ENCODE assay signal across 13 mouse cellular contexts in genomic region chr7:62433243-62433642, GRCm38 (mm10). TPM values are rescaled to one million over a fixed set of nuclear protein-coding genes. Genes with fewer than 3 reads are reported as not detected.
DNase-seq lines count a peak whose midpoint lies in the region; ATAC-seq and TF ChIP-seq lines count a peak whose summit lies in the region.
"Had no signal": no experiment of that assay in that cellular context is flagged by ENCODE, and none has a peak within 500 bp of the region (broad histone marks: within the 10 kb centered on the region; RNA-seq: fewer than 3 reads in every experiment).

No protein-coding gene starts in this region.

- H3K27me3 ChIP-seq in heart, adult 2 months (ENCODE audit: control insufficient read depth, insufficient read depth, low read length) = no peaks in the 10 kb centered on the region
- H3K27me3 ChIP-seq in liver, postnatal 0 days (ENCODE audit: insufficient read depth, low read length) = no peaks in the 10 kb centered on the region
- no peaks in the 10 kb centered on the region for H3K27me3 ChIP-seq in liver, embryonic 12.5 days (replicated peaks)
- H3K27me3 ChIP-seq in G1E (ENCODE audit: insufficient read depth, low read length) = no peaks in the 10 kb centered on the region
- H3K27me3 ChIP-seq in heart, embryonic 11.5 days (ENCODE audit: control insufficient read depth, insufficient read depth, low read length) = no peaks in the 10 kb centered on the region
- H3K27me3 ChIP-seq: limb, embryonic 15.5 days had no signal

- DNase-seq in heart, adult 2 months = no peak
- DNase-seq in heart, adult 8-10 months (ENCODE audit: low spot score) = no peak
- DNase-seq in liver, postnatal 0 days = no peak
- DNase-seq in G1E (ENCODE audit: low spot score) = no peak
- peak; percentile 7 for DNase-seq in c-Kit-positive CD71-positive TER-119-negative erythroid progenitor cells, embryonic 14.5 days (ENCODE audit: low read depth)
- DNase-seq in urinary bladder, postnatal 14 days (ENCODE audit: low spot score) = no peak
- DNase-seq: right cerebral cortex, postnatal 4 days had no signal

- H3K9me3 ChIP-seq in liver, postnatal 0 days (ENCODE audit: low read length) = no peaks in the 10 kb centered on the region
- no peaks in the 10 kb centered on the region for H3K9me3 ChIP-seq in liver, embryonic 12.5 days (replicated peaks)
- H3K9me3 ChIP-seq in G1E (replicated peaks) = no peaks in the 10 kb centered on the region
- H3K9me3 ChIP-seq in heart, embryonic 11.5 days (replicated peaks; ENCODE audit: control insufficient read depth, low read length) = no peaks in the 10 kb centered on the region
- H3K9me3 ChIP-seq: hindbrain, embryonic 10.5 days; limb, embryonic 15.5 days had no signal

- TF ChIP-seq CTCF in heart, adult 2 months (IDR thresholded peaks at IDR 0.05) = peak; percentile 72
- TF ChIP-seq CTCF in liver, postnatal 0 days (IDR thresholded peaks at IDR 0.05; ENCODE audit: low read depth) = peak; percentile 46; the same call in 1 of the 2 replicates
- TF ChIP-seq CTCF in G1E (IDR thresholded peaks at IDR 0.05; ENCODE audit: low read depth, low read length) = no peak

- WGBS in heart, adult 2 months = 21% methylated on average over 3 of the region's 3 CpGs
- 36% methylated on average over 3 of the region's 3 CpGs for WGBS in liver, postnatal 0 days (ENCODE audit: insufficient replicate concordance)
- 17% methylated on average over 3 of the region's 3 CpGs for WGBS in liver, embryonic 12.5 days (ENCODE audit: insufficient replicate concordance)
- 20% methylated on average over 3 of the region's 3 CpGs for WGBS in heart, embryonic 11.5 days (ENCODE audit: insufficient replicate concordance)

- TF ChIP-seq EP300 in heart, adult 2 months (IDR thresholded peaks at IDR 0.05; ENCODE audit: insufficient read depth, low read depth, low read length) = no peak
- TF ChIP-seq EP300 in liver, postnatal 0 days (IDR thresholded peaks at IDR 0.05; ENCODE audit: low read depth) = no peak

- ATAC-seq in liver, postnatal 0 days = no peak
- ATAC-seq in liver, embryonic 12.5 days = no peak
- peak; percentile 28; the same call in 1 of the 2 replicates for ATAC-seq in G1E (ENCODE audit: extremely low read depth, insufficient number of reproducible peaks, low FRiP score, poor library complexity, severe bottlenecking)
- no peak for ATAC-seq in heart, embryonic 11.5 days (replicated peaks; ENCODE audit: insufficient number of reproducible peaks, low FRiP score, low TSS enrichment)

- no peak overlapping the region for H3K27ac ChIP-seq in heart, adult 2 months
- H3K27ac ChIP-seq in liver, postnatal 0 days (ENCODE audit: low read depth) = no peak overlapping the region
- H3K27ac ChIP-seq in liver, embryonic 12.5 days = no peak overlapping the region
- no peak overlapping the region for H3K27ac ChIP-seq in heart, embryonic 11.5 days (ENCODE audit: low read depth, low read length)
- H3K27ac ChIP-seq: hindbrain, embryonic 10.5 days; limb, embryonic 15.5 days had no signal

- no peak for TF ChIP-seq POLR2A in heart, adult 2 months (IDR thresholded peaks at IDR 0.05; ENCODE audit: insufficient read depth, low read depth, low read length)

- no peak overlapping the region for H3K4me3 ChIP-seq in heart, adult 2 months
- H3K4me3 ChIP-seq in liver, postnatal 0 days (ENCODE audit: low read depth, low read length) = no peak overlapping the region
- H3K4me3 ChIP-seq in liver, embryonic 12.5 days = no peak overlapping the region
- no peak overlapping the region for H3K4me3 ChIP-seq in G1E (ENCODE audit: low read depth, low read length)
- no peak overlapping the region for H3K4me3 ChIP-seq in heart, embryonic 11.5 days (ENCODE audit: low read depth, low read length)
- H3K4me3 ChIP-seq: hindbrain, embryonic 10.5 days; limb, embryonic 15.5 days had no signal

- H3K79me2 ChIP-seq in heart, adult 2 months (replicated peaks; ENCODE audit: control insufficient read depth, insufficient read depth, low read length) = no peaks in the 10 kb centered on the region

- intact Hi-C loops in heart, adult 2 months (cut with DNase I) = no loop called here

- no peaks in the 10 kb centered on the region for H3K36me3 ChIP-seq in heart, adult 2 months (ENCODE audit: control insufficient read depth, insufficient read depth, low read length)
- no peaks in the 10 kb centered on the region for H3K36me3 ChIP-seq in liver, postnatal 0 days (replicated peaks; ENCODE audit: insufficient read depth, low read length)
- H3K36me3 ChIP-seq in liver, embryonic 12.5 days = no peaks in the 10 kb centered on the region
- no peaks in the 10 kb centered on the region for H3K36me3 ChIP-seq in G1E (replicated peaks)
- no peaks in the 10 kb centered on the region for H3K36me3 ChIP-seq in heart, embryonic 11.5 days (ENCODE audit: control insufficient read depth, insufficient read depth, low read length)
- H3K36me3 ChIP-seq: hindbrain, embryonic 10.5 days; limb, embryonic 15.5 days had no signal

- H3K9ac ChIP-seq in heart, adult 2 months (ENCODE audit: low read depth, low read length) = no peak overlapping the region
- H3K9ac ChIP-seq in liver, postnatal 0 days (replicated peaks) = no peak overlapping the region
- H3K9ac ChIP-seq in liver, embryonic 12.5 days = no peak overlapping the region
- H3K9ac ChIP-seq in heart, embryonic 11.5 days (ENCODE audit: low read depth, low read length) = no peak overlapping the region
- H3K9ac ChIP-seq: limb, embryonic 15.5 days had no signal

- no peak overlapping the region for H3K4me2 ChIP-seq in liver, postnatal 0 days (ENCODE audit: low read depth, low read length)
- H3K4me2 ChIP-seq in liver, embryonic 12.5 days = no peak overlapping the region
- H3K4me2 ChIP-seq in heart, embryonic 11.5 days = no peak overlapping the region
- H3K4me2 ChIP-seq: limb, embryonic 15.5 days had no signal

- no peaks in the 10 kb centered on the region for H3K4me1 ChIP-seq in heart, adult 2 months (ENCODE audit: control insufficient read depth, insufficient read depth, low read length)
- H3K4me1 ChIP-seq in liver, postnatal 0 days (ENCODE audit: insufficient read depth) = no peaks in the 10 kb centered on the region
- no peaks in the 10 kb centered on the region for H3K4me1 ChIP-seq in liver, embryonic 12.5 days
- H3K4me1 ChIP-seq in G1E (ENCODE audit: insufficient read depth, low read depth, low read length) = no peaks in the 10 kb centered on the region
- H3K4me1 ChIP-seq in heart, embryonic 11.5 days (ENCODE audit: control insufficient read depth, insufficient read depth, low read length) = no peaks in the 10 kb centered on the region
- H3K4me1 ChIP-seq: hindbrain, embryonic 10.5 days; limb, embryonic 15.5 days had no signal

RNA-seq across cellular contexts. Expression of gene Mkrn3, which starts 13.3 kb away (rescaled TPM):
- under 1 TPM; 0.23 to 0.30 TPM for total RNA-seq in heart, adult 2 months (2021)
- polyA plus RNA-seq in heart, adult 2 months (2012; rRNA removed) = 0.27 and 0.53 TPM in 2 replicates
- total RNA-seq in heart, adult 8-10 months (2022) = under 1 TPM; 0.19 to 0.50 (median 0.36) TPM
- polyA plus RNA-seq in liver, postnatal 0 days (2015; fragmentation: Nextera tagmentation; extraction: Ambion mirVana) = 0.25 and 0.36 TPM in 2 replicates
- polyA plus RNA-seq in liver, embryonic 12.5 days (2016; fragmentation: Nextera tagmentation; extraction: Ambion mirVana) = 1.1 and 1.4 TPM in 2 replicates
- total RNA-seq in G1E (2014; fragmentation: Nextera tagmentation) = 1.6 and 6.2 TPM in 2 replicates
- total RNA-seq in G1E (2017) = 3.9 and 4.4 TPM in 2 replicates
- 1.2 and 1.3 TPM in 2 replicates for polyA plus RNA-seq in G1E (2012)
- 2.9 and 3.7 TPM in 2 replicates for polyA plus RNA-seq in heart, embryonic 11.5 days (2014; fragmentation: Nextera tagmentation; extraction: Ambion mirVana)

RNA-seq across cellular contexts. Expression of gene Peg12, which starts 31.1 kb away (rescaled TPM):
- total RNA-seq in heart, adult 2 months (2021) = 1 to 10 TPM in 1 of 2 experiments, under 1 TPM in 1; 0.91 to 1.0 TPM
- polyA plus RNA-seq in heart, adult 2 months (2012; rRNA removed) = 0.25 and 0.50 TPM in 2 replicates
- 1 to 10 TPM in 3 of 4 experiments, under 1 TPM in 1; 0.62 to 1.5 (median 1.2) TPM for total RNA-seq in heart, adult 8-10 months (2022)
- 1.1 and 1.3 TPM in 2 replicates for polyA plus RNA-seq in liver, postnatal 0 days (2015; fragmentation: Nextera tagmentation; extraction: Ambion mirVana)
- 6.2 TPM in 2 replicates for polyA plus RNA-seq in liver, embryonic 12.5 days (2016; fragmentation: Nextera tagmentation; extraction: Ambion mirVana)
- total RNA-seq in G1E (2014; fragmentation: Nextera tagmentation) (not detected in 2 replicates), G1E (2017) (0.05 TPM in 1 of 2 replicates, not detected in the other)
- polyA plus RNA-seq in G1E (2012) = not detected in 2 replicates
- 12.3 and 14.6 TPM in 2 replicates for polyA plus RNA-seq in heart, embryonic 11.5 days (2014; fragmentation: Nextera tagmentation; extraction: Ambion mirVana)

RNA-seq across cellular contexts. Expression of gene Magel2, which starts 56.4 kb away (rescaled TPM):
- total RNA-seq in heart, adult 2 months (2021) = not detected
- 0.02 TPM in 1 of 2 replicates, not detected in the other for polyA plus RNA-seq in heart, adult 2 months (2012; rRNA removed)
- total RNA-seq in heart, adult 8-10 months (2022) = not detected
- 0.02 TPM in 1 of 2 replicates, not detected in the other for polyA plus RNA-seq in liver, postnatal 0 days (2015; fragmentation: Nextera tagmentation; extraction: Ambion mirVana)
- polyA plus RNA-seq in liver, embryonic 12.5 days (2016; fragmentation: Nextera tagmentation; extraction: Ambion mirVana) = 0.08 and 0.11 TPM in 2 replicates
- total RNA-seq in G1E (2014; fragmentation: Nextera tagmentation) = not detected in 2 replicates
- 0.05 TPM in 1 of 2 replicates, not detected in the other for total RNA-seq in G1E (2017)
- not detected in 2 replicates for polyA plus RNA-seq in G1E (2012)
- 0.51 and 0.93 TPM in 2 replicates for polyA plus RNA-seq in heart, embryonic 11.5 days (2014; fragmentation: Nextera tagmentation; extraction: Ambion mirVana)
- polyA plus RNA-seq: gonadal fat pad, adult 2 months; testis, adult 2 months had no signal
